Mouse (Mus musculus) heart, postnatal 0 days (tissue): ENCODE results near the gene Mafg.

Source experiments
- CTCF ChIP-seq: IDR thresholded peaks from 2 replicates; pipeline ENCODE4 v1.5.1; 2016; ENCODE audit warnings: antibody characterized with exemption, control low read depth, low read depth
- EP300 ChIP-seq: IDR thresholded peaks from 2 replicates; pipeline ENCODE4 v1.6.1; 2016; ENCODE audit warnings: antibody characterized with exemption, low read depth

- TF ChIP-seq CTCF (no peak), EP300 (no peak)
Measured at GRCm38 (mm10) chr11:120616617-120617294, 16.6 kb downstream of the Mafg start.
